8 mouse cellular contexts compared by ENCODE assay signal in genomic region chr1:165091721-165092120, GRCm38 (mm10).
A peak's percentile ranks its signal among the peaks of the same experiment; 100 is the strongest.
DNase-seq lines count a peak whose midpoint lies in the region; ATAC-seq lines count a peak whose summit lies in the region.

No protein-coding gene starts in this region.

- peak overlapping the region; percentile 46; the same call in 1 of the 2 replicates for H3K27ac ChIP-seq in heart, embryonic 11.5 days (ENCODE audit: low read depth, low read length)
- no peak overlapping the region for H3K27ac ChIP-seq in intestine, embryonic 14.5 days (ENCODE audit: low read depth)
- no peak overlapping the region for H3K27ac ChIP-seq in limb, embryonic 13.5 days
- H3K27ac ChIP-seq in neural tube, embryonic 14.5 days (ENCODE audit: low read depth, low read length): peak overlapping the region; percentile 44; the same call in 1 of the 2 replicates

- no peak overlapping the region for H3K9ac ChIP-seq in heart, embryonic 11.5 days (ENCODE audit: low read depth, low read length)
- H3K9ac ChIP-seq in intestine, embryonic 14.5 days (ENCODE audit: low read length): no peak overlapping the region
- peak overlapping the region; percentile 43; the same call in 1 of the 2 replicates for H3K9ac ChIP-seq in limb, embryonic 13.5 days
- H3K9ac ChIP-seq in neural tube, embryonic 14.5 days (replicated peaks; ENCODE audit: low read depth, low read length): peak overlapping the region; percentile 26

- peak; percentile 70; the same call in 1 of the 2 replicates for ATAC-seq in heart, embryonic 11.5 days (replicated peaks; ENCODE audit: insufficient number of reproducible peaks, low FRiP score, low TSS enrichment)
- ATAC-seq in erythroid progenitor cell, adult 5-6 weeks (replicated peaks; ENCODE audit: low FRiP score, poor library complexity, severe bottlenecking): 0 out of 2 replicates have a peak, but pooled peaks have one; percentile 44
- ATAC-seq in intestine, embryonic 14.5 days (replicated peaks; ENCODE audit: low FRiP score, low TSS enrichment, low read depth): peak; percentile 83
- peak; percentile 54; the same call in 1 of the 2 replicates for ATAC-seq in limb, embryonic 13.5 days (ENCODE audit: low FRiP score, low read depth)
- peak; percentile 93 for ATAC-seq in neural tube, embryonic 14.5 days (ENCODE audit: low read depth)

- no peak for DNase-seq in heart, adult 9 months (ENCODE audit: low spot score in 2 of 2)
- DNase-seq in adrenal gland, postnatal 25 days: peak; percentile 29
- peak; percentile 74 for DNase-seq in intestine, embryonic 14.5 days (ENCODE audit: low spot score)
- DNase-seq in thymus, postnatal 36 days: peak; percentile 54 to 74

- no peaks in the 10 kb centered on the region for H3K9me3 ChIP-seq in heart, embryonic 11.5 days (replicated peaks; ENCODE audit: control insufficient read depth, low read length)
- no peaks in the 10 kb centered on the region for H3K9me3 ChIP-seq in intestine, embryonic 14.5 days (ENCODE audit: control insufficient read depth, low read length)
- no peaks in the 10 kb centered on the region for H3K9me3 ChIP-seq in limb, embryonic 13.5 days
- H3K9me3 ChIP-seq in neural tube, embryonic 14.5 days (ENCODE audit: control insufficient read depth, low read length): no peaks in the 10 kb centered on the region

- H3K4me1 ChIP-seq in heart, embryonic 11.5 days (ENCODE audit: control insufficient read depth, insufficient read depth, low read length): peaks cover 14% of the 10 kb centered on the region; the same call in 1 of the 2 replicates
- H3K4me1 ChIP-seq in intestine, embryonic 14.5 days (replicated peaks; ENCODE audit: control insufficient read depth, insufficient read depth, low read length): no peaks in the 10 kb centered on the region
- H3K4me1 ChIP-seq in limb, embryonic 13.5 days: 0 out of 2 replicates have a peak, but pooled peaks cover 5% of the 10 kb centered on the region
- H3K4me1 ChIP-seq in neural tube, embryonic 14.5 days (ENCODE audit: control insufficient read depth, insufficient read depth, low read length): peaks cover 8% of the 10 kb centered on the region; the same call in 1 of the 2 replicates

- no peaks in the 10 kb centered on the region for H3K27me3 ChIP-seq in heart, embryonic 11.5 days (ENCODE audit: control insufficient read depth, insufficient read depth, low read length)
- no peaks in the 10 kb centered on the region for H3K27me3 ChIP-seq in intestine, embryonic 14.5 days (replicated peaks; ENCODE audit: control insufficient read depth, insufficient read depth, low read length)
- H3K27me3 ChIP-seq in limb, embryonic 13.5 days: 0 out of 2 replicates have a peak, but pooled peaks cover 8% of the 10 kb centered on the region
- no peaks in the 10 kb centered on the region for H3K27me3 ChIP-seq in neural tube, embryonic 14.5 days (ENCODE audit: control insufficient read depth, insufficient read depth, low read length)

- H3K4me3 ChIP-seq in heart, embryonic 11.5 days (ENCODE audit: low read depth, low read length): no peak overlapping the region
- peak overlapping the region; percentile 17 for H3K4me3 ChIP-seq in intestine, embryonic 14.5 days (ENCODE audit: low read depth, low read length)
- H3K4me3 ChIP-seq in limb, embryonic 13.5 days: peak overlapping the region; percentile 21; the same call in 1 of the 2 replicates
- H3K4me3 ChIP-seq in neural tube, embryonic 14.5 days (ENCODE audit: low read depth, low read length): peak overlapping the region; percentile 23

- WGBS in heart, embryonic 11.5 days (ENCODE audit: insufficient replicate concordance): 9% methylated on average over 15 of the region's 15 CpGs
- 8% methylated on average over 15 of the region's 15 CpGs for WGBS in intestine, embryonic 14.5 days
- WGBS in limb, embryonic 13.5 days: 8% methylated on average over 15 of the region's 15 CpGs
- WGBS in neural tube, embryonic 14.5 days: 9% methylated on average over 15 of the region's 15 CpGs

- H3K36me3 ChIP-seq in heart, embryonic 11.5 days (ENCODE audit: control insufficient read depth, insufficient read depth, low read length): no peaks in the 10 kb centered on the region
- H3K36me3 ChIP-seq in intestine, embryonic 14.5 days (ENCODE audit: control insufficient read depth, insufficient read depth, low read length): no peaks in the 10 kb centered on the region
- no peaks in the 10 kb centered on the region for H3K36me3 ChIP-seq in limb, embryonic 13.5 days
- H3K36me3 ChIP-seq in neural tube, embryonic 14.5 days (ENCODE audit: control insufficient read depth, insufficient read depth, low read length): no peaks in the 10 kb centered on the region

- peak overlapping the region; percentile 56 for H3K4me2 ChIP-seq in heart, embryonic 11.5 days
- peak overlapping the region; percentile 51 for H3K4me2 ChIP-seq in intestine, embryonic 14.5 days (ENCODE audit: low read length)
- peak overlapping the region; percentile 55 for H3K4me2 ChIP-seq in limb, embryonic 13.5 days (replicated peaks)
- peak overlapping the region; percentile 47 for H3K4me2 ChIP-seq in neural tube, embryonic 14.5 days (ENCODE audit: low read depth, low read length)

Comparison
In these comparisons a context has a peak if more than half of its experiments do, and no peak if none do; other contexts are left out.
1. H3K27ac ChIP-seq: peak in heart, embryonic 11.5 days (single experiment) and neural tube, embryonic 14.5 days (single experiment); none in intestine, embryonic 14.5 days (single experiment) and limb, embryonic 13.5 days (single experiment).
2. H3K9ac ChIP-seq: peak in limb, embryonic 13.5 days (single experiment) and neural tube, embryonic 14.5 days (single experiment); none in heart, embryonic 11.5 days (single experiment) and intestine, embryonic 14.5 days (single experiment).
3. DNase-seq: peak in adrenal gland, postnatal 25 days (single experiment), intestine, embryonic 14.5 days (single experiment) and thymus, postnatal 36 days (2 of 2); none in heart, adult 9 months (0 of 2).
4. Peak in every context shown above with its lines, with median percentiles within 50 percentile points of each other: ATAC-seq and H3K4me2 ChIP-seq.